Mouse (Mus musculus) adrenal gland, adult 18-20 months (tissue): Measurements from ENCODE around the gene Naxd. TPM values are rescaled to one million over a fixed set of nuclear protein-coding genes. Genes with fewer than 3 reads are reported as not detected.
A peak's percentile ranks its signal among the peaks of the same experiment; 100 is the strongest.
"Not testable (repeated sequence)": the region's sequence is repeated elsewhere in the genome, so short reads cannot be mapped to it uniquely, and the experiment has no call there.

Experiments
- DNase-seq, 2 experiments: peaks; one replicate each; pipeline ENCODE4 v3.0.0; 2021 to 2022; ENCODE audit warnings: low spot score in 2 of 2
- long read RNA-seq, 2 experiments: library from polyadenylated mRNA; stranded (forward); transcript quantifications; one replicate each; pipeline ENCODE4 v2.0.0; 2021
- total RNA-seq, 2 experiments: library from RNA; stranded (reverse); gene quantifications; 1 replicate in 1 of 2; 2 replicates in 1 of 2; pipeline ENCODE4 v1.2.3; 2021

The Naxd gene
- 10 to 100 TPM; 67.0 to 72.6 TPM for total RNA-seq
- long read RNA-seq, experiment 1, transcript Naxd-201 (10 exons, 1,359 nt), result minor isoform, 19 of 50 reads
- long read RNA-seq, experiment 1, transcript Naxd-202 (10 exons, 1,307 nt), result major isoform, 23 of 50 reads
- long read RNA-seq, experiment 1, partial matches to known transcripts, result 2 of 50 reads
- long read RNA-seq, experiment 1, other reads (novel, unspliced or antisense), result 5 of 50 reads
- long read RNA-seq, experiment 2, transcript Naxd-201 (10 exons, 1,359 nt), result minor isoform, 43 of 141 reads
- long read RNA-seq, experiment 2, transcript Naxd-202 (10 exons, 1,307 nt), result major isoform, 79 of 141 reads
- long read RNA-seq, experiment 2, partial matches to known transcripts, result 4 of 141 reads
- long read RNA-seq, experiment 2, other reads (novel, unspliced or antisense), result 14 of 141 reads

DNA sequence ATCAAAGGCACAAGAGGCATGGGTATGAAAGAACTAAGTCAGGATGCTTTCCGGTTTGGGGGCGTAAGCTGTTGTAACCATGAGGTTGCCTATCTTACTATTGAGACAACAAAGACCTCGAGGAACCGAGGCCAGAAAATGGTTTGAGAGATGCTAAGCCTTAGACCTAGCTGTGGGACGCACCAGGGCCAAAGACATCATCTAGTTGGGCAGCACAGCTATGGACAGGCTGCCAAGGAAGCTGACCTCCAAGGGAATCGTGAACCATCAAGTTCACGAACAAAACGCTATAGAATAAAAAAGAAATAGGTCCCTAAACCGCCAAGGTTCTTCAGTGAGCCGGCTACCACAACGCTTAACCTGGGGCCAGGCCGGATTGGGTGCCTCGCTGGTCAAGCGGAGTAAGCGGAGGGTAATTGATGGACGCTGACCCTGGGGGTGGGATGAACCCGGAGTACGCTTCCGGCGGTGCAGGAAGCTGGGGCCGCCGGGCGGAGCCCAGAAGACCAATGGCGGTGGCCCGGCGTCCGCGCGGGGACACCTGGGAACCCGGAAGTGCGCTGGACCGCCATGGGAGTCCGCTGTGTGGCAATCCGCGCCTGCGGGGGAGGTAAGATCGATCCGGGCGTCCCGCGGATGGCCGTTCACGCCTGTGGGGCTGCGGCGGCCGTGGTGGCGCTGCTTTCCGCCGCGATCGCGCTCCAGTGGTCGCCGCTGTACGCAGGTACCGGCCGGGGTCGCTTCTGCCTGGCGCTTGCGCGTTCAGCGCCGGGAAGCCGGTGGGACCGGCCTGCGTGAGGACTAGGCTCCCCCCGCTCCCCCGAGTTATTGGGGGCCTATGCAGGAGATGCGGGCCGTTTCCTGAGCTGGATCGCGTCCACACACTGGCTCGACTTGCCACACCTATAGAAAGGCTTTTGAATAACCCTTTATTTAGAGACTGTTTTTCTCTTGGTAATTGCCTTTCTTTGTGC lies at the start of gene Naxd:
Gene Naxd (plus strand): TSS at position 490 of the 974 bp plus-strand sequence.
- peak; percentile 88 for DNase-seq

DNA sequence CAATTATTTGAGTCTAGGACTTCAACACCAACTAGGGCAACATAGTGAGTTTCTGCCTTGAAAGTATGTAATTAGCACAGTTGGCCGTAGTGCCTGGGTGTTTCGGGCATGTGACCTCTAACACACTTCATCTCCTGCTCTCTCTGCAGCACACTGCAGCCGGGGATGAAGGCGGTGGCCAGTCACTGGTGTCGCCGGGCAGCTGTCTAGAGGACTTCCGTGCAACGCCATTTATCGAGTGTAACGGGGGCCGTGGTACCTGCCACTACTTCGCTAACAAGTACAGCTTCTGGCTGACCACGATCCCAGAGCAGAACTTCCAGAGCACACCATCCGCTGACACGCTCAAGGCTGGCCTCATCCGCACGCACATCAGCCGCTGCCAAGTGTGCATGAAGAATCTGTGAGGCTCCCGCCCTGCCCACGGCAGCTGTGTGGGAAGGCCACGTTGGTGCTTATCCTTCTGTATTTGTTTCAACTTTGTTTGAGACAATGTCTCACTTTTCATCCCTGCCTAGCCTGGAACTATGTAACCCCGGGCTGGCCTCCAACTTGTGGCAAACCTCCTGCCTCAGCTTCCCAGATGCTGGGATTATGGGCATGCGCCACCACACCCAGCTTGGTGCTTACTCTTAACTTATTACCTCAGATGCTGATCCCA lies 49.3 kb upstream of the Naxd start:
- no peak for DNase-seq

DNA sequence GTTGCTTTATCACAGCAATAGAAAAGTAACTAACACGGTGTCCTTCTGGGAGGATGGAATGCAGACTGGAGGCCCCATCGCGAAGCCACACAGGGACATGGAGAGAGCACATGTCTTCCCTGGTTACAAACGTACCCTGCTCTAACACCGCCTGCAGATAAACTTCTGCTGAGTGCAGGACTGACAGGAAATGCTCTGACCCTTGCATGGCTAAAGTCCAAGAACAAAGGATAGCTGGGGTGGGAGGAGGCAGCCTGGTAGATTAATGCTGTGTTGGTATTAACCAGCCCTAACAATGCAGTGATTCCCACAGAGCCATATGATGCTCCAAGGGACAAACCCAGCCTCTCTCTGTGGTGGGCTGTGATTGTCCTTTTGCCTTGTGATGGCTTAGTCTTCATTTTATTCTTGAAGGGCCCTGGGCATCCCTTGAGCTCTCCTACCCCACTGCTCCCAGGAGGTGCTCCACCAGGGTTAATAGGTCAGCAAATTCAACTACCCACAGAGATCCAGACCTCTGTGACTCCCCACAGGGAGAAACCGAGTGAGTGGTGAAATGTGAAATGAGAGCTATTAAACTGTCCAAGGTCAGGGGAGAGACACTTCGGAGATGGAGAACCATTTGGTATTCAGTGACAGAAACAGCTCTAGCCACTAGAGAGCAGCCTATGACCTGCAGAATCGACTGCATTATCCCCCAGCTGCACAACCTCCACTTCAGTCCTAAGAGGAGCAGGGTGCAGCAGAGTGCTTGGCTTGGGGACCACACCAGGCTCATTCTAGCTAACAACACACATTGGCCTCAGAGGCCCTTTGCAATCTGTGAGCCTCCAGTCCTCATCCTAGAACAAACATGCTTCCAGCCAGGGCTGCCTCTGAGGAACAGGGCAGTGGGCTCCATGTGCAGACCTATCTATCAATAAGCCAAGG lies 46.9 kb upstream of the Naxd start:
- DNase-seq, result no peak

DNA sequence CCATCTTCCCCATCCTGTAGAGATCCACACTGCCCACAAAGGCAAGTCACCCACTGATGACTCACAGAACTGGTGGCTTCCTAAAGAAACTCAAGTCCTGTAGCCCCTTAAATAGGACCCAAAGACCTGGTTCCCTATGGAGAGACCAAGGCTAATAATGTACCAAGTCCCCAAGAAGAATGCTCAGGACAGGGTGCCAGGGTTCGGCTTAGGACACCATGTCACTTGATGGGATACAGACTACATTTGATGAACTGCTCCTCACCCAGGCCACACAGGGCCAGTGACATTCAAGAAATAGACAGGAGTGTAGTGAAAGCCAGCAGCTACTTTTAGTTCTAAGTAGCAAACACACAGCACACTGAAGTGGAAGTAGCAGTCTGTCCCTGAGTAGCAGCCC lies 45.2 kb upstream of the Naxd start:
- DNase-seq, result no peak

DNA sequence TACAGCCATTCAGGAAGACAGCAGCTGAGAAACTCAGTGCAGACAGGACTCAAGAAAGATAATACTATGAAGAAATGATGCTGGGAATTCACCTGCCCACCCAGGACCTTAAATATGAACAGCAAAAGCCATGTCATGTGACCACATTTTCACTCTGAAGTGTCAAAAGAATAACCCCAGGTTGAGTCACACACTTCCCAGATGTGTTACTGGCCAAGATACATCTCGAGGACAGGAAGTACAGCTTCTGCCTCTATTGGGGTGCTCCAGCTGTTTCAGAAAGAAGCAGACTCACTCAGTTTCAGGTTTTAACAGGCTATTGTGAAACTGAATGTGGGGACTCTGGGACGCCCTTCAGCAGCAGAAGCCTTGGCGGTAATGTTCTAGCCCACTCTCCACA lies 44.7 kb upstream of the Naxd start:
- no peak for DNase-seq

DNA sequence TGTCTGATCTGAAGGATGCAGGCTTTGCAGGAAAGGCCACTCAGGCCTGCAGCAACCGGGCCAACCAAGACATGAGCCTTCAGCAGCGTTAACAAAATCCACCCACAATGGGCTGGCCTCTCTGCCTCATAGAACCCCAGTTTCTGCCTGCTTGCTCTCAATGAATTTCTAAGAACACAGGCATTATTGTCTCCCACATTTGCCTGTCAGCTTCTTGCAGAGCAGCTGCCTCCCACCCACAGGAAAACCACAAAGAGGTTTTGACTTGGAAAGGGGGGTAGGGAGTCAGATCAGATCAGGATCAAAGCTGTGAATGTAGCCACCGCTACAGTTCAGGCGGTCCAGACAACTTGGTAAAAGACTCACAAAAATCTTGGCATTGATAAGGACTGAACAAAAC lies 44.3 kb upstream of the Naxd start:
- DNase-seq, result no peak

DNA sequence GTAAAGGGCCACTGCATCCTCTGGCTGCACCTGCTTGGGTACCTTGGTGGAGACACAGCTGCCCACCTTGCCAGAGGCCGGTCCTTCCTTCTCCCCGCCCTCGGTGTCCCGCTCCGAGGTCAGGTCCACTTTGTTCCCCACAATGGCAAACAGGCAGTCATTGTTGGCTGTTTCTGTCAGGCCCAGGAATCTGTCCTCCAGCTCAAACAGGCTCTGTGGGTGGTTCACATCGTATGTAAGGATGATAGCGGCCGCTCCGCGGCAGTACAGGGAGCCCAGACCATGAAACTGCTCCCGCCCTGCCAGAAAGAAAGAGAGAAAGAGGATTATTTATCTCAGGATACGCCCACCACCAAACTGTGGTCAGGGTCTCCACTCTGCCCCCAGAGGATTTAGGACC lies 43.1 kb upstream of the Naxd start:
- no peak for DNase-seq

DNA sequence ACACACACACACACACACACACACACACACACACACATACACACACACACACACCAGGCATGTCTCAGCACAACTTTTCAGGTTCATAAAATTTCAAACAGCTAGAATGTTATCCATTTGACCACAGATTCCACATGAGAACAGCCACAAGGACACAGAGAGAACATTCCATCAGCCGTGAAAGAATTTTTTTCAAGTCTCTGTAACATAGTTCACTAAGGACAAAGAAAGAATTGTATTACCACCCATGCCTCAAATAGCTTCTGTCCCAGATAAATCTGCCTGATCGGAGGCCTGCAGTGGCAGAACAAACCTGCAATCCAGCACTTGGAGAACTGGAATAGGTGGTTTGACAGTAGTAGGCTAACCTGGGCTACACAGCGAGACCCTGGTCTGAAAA lies 40.0 kb upstream of the Naxd start:
- DNase-seq, result no peak

DNA sequence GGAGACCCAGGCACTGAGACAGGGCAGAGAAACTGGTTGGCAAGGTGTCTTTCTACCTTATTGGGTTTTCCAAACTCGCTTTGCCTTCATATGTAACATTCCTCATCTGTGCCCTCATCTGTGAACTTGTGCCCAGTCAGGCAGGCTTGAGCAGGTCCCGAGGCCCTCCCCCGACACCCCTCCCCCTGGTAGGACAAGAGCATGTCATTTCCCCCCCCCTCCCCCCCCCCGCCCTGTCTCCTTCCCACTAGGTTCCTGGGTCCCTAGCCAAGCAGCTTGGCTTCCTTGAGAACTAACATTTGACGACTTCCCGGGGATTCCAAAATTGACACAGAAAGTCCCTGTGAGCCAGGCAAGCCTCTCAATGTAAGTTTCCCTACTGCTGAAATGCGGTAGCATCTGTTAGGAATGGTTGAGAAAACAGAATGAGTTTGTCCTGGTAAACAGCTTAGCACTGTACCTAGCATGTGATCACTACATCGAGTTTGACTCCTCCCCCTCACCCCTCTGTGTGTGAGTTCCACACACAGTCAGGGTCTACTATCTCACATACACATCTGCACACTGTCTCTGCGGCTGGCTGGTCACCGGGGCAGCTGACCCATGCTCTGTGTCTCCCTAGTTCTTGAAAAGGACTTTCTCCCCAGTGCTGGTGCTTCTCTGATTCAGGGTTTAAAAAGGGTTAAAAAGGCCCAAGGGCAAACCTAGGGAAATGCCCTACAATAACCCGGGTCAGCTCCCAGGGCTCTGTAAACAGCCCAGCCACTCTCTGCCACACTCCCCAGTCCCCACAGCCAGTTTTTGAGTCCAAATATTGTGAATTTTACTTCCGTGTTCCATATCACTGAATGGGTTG lies 39.1 kb upstream of the Naxd start:
- no peak for DNase-seq

DNA sequence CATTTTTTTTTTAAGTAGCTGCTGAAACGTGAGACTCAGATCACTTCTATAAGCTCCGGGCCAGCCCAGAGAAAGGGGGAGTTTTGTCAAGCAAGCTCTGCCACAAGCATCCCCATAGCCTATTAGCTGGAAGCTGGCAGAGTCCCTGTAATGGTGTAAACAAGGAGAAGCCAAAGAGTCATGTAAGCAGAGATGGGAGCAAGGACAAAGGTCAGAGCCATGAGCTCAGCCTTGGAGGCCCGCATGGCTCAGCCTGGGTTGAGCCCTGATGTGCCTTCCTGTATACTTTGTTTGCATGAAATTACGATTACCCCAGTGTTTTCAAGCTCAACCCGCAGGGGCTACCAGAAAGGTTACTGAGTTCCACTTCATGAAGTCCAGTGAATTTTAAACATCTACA lies 38.3 kb upstream of the Naxd start:
- no peak for DNase-seq

DNA sequence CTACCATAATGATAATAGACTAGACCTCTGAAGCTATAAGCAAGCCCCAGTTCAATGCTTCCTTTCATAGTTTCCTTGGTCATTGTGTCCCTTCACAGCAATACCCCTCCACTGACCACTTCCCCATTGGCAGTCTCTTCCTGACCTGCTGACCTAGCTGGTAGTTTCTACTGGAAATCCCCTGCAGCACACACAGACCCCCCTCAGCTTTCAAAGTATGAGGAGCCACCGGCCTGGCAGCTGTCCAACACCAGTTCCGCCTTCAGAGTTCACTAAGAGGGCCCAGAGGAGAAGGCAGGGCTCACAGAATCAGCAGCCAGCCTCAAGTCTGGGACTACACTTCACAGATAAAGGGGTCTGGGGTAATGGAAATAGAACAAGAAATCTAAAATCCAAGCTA lies 36.4 kb upstream of the Naxd start:
- DNase-seq, result peak in 1 of 2 experiments; percentile 58

DNA sequence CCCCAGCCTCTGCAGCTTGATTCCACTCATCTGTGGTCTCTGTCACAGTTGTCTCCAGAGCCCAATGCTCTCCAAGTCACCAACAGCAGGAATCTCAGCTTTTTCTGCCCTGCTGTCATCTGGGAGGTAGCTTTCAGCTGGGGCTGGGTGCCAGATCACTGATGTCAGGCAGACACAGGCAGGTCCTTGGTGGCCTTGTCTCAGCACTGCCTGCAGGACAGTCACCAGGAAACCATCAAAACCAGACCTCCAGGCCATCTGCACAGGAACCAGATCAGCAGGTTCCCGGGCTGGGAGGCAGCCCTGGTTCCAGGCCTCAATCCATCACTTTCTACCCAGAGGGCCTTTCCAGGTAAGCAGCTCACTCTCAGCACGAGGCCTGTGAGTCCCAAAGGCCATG lies 35.5 kb upstream of the Naxd start:
- DNase-seq, result peak; percentile 45 to 46

DNA sequence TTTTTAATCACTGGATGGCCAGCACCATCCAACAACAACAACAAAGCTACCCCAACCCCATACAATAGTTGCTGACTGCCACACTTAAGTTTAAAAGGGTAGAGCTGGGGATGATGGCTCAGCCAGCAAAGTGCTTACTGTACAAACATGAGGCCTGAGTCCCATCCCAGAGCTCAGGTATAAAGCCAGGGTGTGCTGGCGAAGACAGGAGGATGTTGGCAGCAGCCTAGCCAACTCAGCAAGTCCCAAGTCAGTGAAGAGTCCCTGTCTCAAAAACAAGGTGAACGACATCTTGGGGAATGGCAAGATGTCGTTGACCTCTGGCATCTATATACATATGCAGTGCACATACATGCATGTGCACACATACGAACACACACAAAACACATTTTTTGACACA lies 34.7 kb upstream of the Naxd start:
- DNase-seq, result no peak

DNA sequence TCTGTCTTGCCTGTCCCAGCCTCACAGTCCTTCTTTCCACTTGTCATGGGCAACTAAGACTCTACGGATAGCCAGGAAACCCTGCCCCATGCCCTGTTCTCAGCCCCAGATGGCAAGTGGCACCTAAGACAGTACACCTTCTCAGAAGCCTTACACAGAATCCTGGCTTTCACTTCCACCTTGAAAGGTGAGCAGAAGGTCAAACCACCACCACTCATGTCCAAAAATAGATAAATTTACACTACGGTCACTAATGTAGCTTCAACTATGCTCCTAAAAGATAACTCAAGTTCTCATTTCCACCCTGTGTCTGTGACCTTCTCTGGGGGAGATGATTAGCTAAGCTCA lies 33.8 kb upstream of the Naxd start:
- no peak for DNase-seq

DNA sequence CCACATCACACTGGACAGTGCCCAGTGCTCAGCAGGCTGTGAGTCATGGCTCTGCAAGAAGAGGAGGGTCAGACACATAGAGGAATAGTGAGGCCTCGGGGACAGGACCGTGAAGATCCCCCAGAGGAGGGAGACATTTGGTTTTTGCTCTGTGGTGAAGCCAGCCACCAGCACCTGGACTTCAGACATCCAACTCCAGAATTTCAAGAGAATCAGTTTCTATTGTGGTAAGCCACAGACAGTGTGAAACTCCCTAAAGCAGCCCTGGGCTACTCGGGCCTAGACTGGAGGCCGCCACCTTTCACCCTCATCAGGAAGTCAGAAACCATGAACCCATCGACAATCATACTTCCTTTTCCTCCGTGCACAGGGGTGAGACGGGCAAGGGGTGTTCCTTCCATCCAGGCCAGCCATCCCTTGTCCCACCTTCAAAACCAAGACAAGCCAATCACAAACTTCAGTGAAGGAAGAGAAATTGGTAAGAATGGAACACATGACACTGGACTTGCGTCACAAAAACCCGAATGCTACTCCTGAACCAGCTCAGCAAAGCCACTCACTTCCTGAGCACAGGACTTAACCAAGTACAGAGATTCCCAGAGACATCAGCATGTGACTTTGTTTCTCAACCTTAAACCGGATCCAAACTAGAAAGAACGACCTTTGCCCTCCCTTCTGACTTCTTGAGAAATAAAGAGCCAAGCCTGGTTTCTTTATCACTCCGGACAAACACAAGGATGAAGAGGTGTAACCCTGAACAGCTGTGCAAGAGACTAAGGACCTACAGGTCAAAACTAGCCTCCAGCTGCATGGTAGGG lies 33.2 kb upstream of the Naxd start:
- DNase-seq, result no peak

DNA sequence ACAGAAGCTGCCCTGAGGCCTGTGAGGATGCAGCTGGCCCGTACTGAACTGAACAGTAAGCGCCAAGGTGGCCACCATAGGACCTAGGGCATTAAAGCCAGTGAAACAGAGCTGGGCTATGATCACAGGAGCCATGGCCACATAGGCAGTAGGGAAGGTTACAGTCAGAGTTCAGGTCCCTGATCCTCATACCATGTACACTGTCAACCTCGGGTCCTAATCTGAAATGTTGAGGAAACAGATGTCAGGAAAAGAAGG lies 32.7 kb upstream of the Naxd start:
- DNase-seq, result no peak

DNA sequence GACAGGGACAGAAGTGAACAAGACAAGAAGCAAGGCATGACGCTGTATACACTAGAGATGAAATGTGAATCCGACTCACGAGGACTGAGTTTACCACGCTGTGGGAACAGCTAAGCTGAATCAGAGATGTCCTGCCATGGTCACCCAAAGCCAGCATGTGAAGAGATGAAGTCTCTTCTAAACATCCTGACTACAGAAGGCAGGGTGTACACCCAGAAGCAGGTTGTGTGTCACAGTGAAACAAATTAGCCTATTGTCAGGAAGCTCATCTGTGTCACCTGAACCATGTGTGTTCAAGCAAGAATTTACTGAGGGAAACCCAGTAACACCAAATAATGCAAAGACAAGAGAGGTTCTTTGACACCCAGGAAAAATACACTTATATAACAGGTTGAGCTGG lies 31.7 kb upstream of the Naxd start:
- DNase-seq, result no peak

DNA sequence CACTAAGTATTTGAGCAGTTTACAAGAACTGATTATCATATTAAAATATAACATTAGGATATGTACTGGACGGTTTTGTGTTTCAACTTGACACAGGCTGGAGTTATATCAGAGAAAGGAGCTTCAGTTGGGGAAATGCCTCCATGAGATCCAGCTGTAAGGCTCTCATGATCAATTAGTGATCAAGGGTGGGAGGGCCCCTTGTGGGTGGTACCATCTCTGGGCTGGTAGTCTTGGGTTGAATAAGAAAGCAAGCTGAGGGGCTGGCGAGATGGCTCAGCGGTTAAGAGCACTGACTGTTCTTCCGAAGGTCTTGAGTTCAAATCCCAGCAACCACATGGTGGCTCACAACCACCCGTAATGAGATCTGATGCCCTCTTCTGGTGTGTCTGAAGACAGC lies 30.8 kb upstream of the Naxd start:
- DNase-seq, result not testable (repeated sequence)

DNA sequence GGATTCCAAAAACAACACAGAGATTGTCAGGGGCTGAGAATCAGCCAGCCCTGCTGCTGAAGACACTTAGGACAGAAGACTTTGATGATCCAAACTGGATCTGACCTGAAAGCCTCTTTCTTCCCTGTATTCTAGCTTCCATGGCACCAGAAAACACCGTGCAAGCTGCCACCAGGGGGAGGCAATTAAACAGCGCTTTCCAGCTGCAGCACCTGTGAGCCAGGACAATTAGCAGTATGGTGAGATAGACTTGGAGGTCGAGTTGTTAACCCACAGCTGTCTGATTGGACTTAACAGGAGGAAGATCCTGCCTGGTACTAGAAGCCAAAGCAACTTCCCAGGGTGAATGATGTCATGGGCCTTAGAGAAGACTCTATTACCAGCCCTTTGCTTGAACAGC lies 28.2 kb upstream of the Naxd start:
- peak in 1 of 2 experiments; percentile 41 for DNase-seq
